Mouse (Mus musculus) urinary bladder, adult 18-20 months (tissue): ENCODE results near the gene Hcar1.
A peak's percentile ranks its signal among the peaks of the same experiment; 100 is the strongest.

Experiments
- DNase-seq, 2 experiments: peaks; one replicate each; pipeline ENCODE4 v3.0.0; 2022; ENCODE audit warnings: low spot score in 2 of 2, mixed read lengths in 2 of 2

Hcar1 gene

DNA sequence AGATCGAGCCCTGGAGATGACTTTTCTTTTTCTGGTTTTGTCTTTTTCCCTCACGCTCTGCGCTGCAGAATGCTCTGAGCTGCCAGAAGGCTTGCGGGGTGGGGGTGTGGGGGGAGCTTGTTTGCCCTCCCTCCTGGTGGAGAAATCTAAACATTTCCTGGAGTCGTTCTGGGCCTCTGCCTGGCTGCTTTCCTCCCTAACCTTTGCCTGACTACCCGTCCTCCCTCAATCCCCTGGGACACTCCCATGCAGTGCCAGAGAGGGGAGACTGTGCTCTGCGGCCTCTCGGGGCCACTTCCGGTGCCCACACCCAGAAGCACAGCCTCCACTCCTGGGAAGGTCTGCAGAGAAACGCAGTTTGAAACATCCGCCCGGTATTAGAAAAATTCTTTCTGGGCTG is at the start of gene Hcar1:
Gene Hcar1 (minus strand): TSS at position 93 of the 400 bp plus-strand sequence.
- DNase-seq: no peak

- no peak for DNase-seq
These were observed 47.3 kb upstream of the Hcar1 start, which contains the start of gene Gm43518 for GRCm38 (mm10) chr5:123927118-123927517. Gene Gm43518 (plus strand): TSS chr5:123927418.

DNA sequence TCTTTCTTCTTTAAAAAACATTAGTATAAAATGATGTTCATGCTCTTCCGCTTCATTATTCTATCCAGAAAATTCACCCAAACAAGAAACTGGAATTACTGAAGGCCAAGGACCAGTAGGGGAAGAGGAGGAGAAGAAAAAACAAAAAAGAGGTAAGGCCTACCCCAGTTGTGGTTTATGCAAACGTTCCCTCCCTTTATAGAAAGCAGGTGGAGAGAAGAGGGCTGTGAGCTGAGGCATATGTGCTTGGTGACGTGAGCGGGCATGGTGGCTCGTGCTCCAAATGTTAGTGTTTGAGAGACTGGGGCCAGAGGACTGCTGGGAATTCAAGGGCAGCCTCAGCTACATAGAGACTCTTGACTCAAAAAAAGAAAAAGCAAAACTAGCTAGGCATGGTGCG is 42.3 kb upstream of the Hcar1 start:
- no peak for DNase-seq

DNA sequence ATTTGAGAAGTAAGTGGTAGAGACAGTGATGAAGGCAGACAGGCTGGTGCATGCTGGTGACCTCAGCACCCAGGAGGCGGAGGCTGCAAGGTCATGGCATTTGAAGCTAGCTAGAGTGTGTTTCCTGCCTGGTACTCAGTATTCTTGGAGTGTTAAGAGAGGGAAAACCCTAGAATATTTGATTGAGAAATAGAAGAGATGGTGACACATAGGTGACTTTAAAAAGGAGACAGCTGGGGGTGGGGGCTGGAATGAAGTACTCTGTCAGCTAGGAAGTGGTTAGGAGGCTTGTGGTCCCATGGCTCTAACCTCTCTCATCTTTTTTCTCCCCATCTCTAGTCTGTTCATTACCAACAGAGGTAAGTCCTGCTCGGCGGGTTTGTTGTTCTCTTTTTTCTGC is 35.0 kb upstream of the Hcar1 start:
- DNase-seq: no peak

DNA sequence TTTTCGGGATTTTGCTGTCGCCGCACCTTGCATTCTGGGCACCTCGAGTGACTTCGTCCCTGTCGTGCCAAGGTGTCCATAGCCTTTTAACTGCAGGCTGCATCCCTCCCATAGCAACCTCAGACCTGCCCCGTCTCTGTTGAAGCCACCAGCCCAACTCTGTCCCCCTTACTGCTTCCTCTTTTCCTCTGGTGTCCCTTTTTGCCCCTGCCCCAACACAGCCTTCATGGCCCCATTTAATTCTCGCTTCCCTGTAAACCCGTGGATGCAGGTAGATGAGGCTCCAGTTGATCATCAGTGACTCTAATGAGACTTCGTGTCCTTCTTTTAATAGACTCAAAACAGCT is 27.8 kb upstream of the Hcar1 start:
- DNase-seq: no peak

DNA sequence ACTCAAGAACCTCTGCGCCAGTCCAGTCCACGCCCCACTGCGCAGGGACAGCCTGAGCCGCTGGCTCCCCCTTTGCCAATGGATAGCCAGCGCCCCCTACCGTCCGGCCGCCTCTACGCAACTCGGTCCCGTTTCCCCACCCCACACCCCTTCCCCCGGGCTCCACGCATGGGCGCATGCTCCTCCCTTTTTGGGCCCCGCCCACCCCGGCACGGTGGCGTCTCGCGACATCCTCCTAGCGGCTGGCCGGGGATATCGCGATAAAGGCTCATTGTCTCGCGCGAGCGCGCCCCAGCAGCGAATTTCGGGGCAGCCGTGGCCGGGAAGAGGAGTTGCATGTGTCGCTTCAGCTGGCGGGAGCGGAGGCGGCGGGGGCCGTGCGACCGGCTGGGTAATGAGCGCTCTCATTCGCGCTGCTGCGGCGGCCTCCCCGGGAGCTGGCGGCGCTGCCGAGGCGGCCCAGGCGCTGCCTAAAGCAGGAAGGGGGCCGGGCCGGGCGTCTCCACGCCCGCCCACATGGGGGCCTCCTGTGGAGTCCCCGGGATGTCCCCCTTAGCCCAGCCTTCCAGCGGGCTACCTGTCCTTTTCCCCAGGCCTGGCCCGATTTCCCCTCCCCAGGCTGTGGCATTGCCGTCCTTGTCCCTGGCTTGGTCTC is 27.3 kb upstream of the Hcar1 start, which contains the start of gene Denr:
Gene Denr (plus strand): TSS at position 200 of the 655 bp plus-strand sequence.
- peak; percentile 99 for DNase-seq

DNA sequence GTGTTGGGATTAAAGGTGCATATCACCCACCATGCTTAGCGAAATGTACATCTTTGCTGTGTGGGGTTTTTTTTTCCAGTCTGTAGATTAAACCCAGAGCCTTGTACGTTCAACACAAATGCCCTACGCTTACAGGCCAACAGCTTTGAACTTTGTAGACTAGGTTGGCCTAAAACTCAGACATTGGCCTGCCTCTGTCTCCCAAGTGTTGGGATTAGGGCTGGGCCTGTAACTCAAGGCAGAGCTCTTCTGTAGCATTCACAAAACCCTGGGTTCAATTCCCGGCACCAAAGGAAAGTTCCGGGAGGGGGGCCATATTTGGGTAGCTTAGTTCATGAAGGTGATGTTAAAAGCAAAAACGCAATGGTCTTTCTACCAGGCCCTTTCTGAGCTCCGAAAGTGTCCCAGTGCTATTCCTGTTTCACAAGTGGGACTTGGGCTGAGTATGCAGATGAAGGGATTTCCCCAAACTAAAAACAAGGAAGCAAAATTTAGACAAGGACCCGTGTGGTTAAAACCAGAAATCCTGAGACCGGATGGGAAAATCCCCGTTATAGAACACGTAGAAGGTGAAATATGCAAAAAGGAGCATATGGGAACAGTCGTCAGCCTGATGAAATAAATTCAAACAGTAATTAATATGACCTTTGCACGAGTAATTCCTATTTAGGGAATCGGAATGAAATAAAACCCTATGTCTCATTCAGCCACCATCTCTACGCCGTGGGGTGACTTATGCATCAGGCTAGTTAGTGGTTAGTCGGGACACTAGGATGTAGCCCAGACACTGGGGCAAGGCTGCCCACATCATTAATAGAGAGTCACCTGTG is 26.5 kb upstream of the Hcar1 start:
- no peak for DNase-seq

DNA sequence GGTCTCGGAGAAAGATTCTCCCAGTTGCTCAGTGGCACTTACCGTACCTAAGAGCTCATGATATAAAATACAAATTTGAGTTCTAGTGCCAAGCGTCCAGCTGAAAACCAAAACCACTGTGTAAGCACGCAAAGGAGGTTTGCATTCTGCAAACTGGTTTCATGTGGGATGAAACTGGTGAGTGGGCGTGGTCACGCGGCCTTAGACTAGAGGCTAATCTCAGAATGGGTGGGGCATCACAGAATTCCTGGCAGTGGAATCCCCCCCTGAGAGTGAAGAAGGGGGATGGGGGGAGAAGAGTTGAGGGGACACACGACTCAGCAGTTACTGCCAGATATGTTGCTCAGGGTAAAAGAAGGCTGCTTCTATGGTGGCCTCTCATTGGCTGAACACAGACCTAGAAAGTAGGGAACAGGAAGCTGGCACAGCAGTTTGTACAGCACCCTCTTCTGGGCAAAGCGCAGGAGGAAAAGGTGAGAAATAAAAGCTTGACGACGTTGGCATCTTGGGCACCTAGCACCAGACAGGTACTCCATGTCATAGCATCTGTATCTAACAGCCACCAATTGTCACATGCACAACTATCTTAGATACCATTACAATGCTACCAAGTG is 24.3 kb upstream of the Hcar1 start:
- DNase-seq: no peak

DNA sequence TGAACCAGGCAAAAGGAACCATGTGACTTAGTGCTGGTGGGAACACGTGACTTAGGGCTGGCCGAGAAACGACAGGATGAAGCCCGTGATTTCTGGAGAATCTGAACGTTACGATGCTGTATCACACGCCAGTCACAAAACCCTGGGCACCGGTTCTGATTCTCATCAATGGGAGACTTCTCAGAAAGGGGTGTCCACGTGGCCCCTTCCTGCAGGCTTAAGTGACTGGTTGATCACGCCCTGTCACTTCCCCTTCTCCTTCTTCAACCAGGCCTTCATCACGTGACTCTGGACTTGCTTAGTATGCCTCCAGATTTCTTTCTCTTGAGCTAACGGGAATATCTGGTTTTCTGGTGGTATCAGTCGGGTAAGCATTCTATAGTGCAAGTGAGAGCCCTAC is 17.5 kb upstream of the Hcar1 start:
- no peak for DNase-seq

- DNase-seq: no peak
These were observed 16.6 kb upstream of the Hcar1 start for GRCm38 (mm10) chr5:123896395-123896794.

DNA sequence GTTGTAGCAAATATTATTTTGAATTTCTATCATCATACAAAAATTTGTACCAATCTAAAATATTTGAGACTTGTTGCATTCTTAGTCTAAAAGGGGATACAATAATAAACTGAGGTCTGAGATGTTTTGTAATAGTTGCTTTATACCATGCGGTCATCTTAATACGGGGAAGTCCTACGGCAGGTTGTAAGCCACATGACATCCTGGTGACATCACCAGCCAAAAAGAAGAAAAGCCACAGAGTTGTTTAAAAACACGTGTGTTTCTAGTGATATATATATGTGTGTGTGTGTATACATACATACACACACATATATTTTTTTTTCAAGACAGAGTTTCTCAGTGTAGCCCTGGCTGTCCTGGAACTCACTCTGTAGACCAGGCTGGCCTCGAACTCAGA is 13.7 kb upstream of the Hcar1 start:
- no peak for DNase-seq

DNA sequence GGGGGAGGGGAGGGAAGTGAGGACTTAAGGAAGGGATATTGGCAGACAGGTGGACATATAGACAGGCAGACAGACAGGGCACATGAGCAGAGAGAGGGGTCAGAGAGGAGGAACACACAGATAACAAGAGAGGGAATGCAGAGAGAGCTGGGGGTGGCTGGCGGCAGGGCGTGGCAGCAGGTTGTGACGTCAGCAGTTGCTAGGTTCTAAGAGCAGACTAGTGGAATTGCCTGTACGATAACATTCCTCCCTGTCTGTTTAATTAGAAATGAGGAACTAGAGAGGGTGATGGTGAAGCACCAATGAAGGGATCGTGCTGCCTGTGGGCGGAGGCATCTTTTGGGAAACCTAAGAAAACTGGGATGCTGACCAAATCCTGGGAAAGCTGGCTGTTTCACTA is 11.8 kb upstream of the Hcar1 start:
- no peak for DNase-seq

DNA sequence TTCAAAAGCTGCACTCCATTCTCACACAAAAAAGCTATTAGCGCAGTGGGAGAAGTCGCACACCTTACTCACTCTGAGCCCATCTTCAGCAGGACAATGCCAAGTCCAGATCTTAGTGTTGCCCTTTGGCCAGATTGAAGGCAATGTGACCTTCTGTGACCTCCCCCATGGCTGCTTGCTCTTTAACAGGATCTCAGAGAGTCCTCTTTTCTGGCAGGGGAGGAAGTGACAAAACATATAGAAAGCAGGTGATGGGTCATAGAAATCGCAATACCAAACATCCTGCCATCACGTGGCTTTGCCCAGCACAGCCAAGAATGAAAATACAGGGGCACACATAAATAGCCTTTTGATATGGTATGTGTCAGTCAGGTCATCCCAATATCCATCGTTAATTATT is 11.2 kb upstream of the Hcar1 start:
- no peak for DNase-seq

GRCm38 (mm10) chr5:123890312-123890711 is 10.5 kb upstream of the Hcar1 start:
- DNase-seq: no peak

DNA sequence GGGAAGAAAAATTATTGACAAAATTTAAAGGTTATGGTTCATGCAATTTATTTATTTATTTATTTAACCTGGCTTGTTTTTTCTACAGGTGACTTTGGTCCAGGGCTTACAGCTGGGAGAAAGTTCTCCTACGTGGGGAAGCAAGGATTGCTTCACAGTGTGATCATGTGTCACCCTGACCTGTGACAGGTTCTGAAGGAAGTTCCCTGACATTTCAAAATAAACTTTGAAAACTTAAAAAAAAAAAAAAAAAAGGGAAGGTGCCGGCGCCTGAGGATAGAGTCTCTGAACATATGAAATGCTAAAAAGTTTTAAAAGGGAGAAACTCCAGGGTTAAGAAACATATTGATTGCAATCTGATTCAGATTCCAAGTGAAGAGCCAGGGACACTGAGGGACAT is 6.5 kb upstream of the Hcar1 start:
- no peak for DNase-seq

DNA sequence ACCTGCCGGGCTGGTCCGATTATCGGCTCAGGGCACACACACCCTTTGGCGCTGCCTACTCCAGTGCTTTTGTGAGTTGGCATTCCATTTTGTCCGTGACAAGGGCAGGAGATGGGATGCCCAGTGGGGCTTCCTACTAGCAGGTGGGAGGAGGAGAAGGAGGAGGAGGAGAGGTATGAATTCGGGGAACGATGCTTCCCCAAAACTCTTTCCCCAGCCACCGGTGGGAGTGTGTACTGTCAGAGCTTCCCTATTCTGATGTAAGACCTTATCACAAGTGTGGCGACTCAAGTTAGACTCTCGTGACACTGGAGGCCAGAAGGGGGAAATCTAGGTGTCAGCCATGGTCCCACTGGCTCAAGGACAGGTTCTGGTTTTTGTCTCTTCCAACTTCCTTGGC is 4.5 kb upstream of the Hcar1 start:
- DNase-seq: no peak

DNA sequence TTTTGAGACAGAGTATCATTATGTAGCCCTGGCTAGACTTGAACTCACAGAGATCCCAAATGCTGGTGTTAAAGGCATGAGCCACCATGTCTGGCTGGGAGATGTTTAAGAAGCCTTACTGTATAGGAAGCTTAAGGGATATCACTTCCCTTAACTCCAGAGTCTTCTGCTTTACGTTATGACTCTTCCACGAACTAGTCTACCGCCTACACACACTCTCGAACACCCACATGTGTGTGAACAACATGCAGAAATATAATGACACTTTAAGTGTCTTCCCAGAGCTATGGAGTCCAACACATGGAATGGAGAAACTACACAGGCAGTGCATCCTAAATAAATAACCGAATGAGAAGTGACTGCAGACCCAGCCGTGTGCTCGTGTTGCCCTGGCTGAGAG is 4.1 kb upstream of the Hcar1 start:
- DNase-seq: no peak

- no peak for DNase-seq
These were observed 958 bp upstream of the Hcar1 start for GRCm38 (mm10) chr5:123880778-123881177.

GRCm38 (mm10) chr5:123878056-123878455 is 1.8 kb downstream of the Hcar1 start:
- DNase-seq: no peak

GRCm38 (mm10) chr5:123874177-123874576 is 5.6 kb downstream of the Hcar1 start:
- no peak for DNase-seq

DNA sequence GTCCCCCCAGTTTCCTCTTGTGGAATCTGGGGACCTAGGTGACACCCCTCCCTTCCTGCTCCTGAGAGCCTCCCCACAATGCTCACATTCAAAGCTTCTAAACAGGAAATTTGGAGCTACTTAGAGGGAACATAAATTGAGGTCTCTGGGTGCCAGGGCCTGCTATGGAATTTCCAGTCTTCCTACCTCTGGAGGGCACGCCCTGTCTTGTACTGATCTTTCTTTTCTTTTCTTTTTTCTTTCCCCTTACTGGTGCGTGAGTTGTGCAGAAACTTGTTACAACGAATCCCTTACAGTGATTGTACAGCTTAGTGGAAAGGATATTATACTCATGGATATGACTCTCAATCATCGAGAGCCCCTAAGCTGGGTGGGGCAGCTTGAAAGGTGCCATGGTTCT is 10.2 kb downstream of the Hcar1 start:
- DNase-seq: no peak

GRCm38 (mm10) chr5:123866457-123866856 is 13.4 kb downstream of the Hcar1 start:
- no peak for DNase-seq

DNA sequence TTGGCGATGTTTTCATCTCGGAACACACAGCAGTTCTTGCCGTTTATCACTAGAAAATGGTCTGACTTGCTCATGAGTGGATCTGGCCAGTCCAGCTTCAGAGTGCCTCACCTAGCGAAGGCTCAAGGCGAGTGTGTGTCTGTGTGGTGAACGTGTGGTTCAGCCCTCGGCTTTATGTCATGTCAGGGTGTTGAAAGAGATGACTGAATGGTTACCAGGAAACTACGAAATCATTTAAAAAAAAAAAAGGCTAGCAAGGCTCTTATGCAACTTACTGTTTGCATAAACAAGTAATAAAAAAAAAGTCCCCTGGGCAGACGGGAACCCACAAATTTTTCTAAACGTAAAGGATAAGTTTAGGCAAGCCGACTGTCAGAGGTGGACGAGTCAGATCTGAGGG is 14.5 kb downstream of the Hcar1 start, which contains the start of gene Hcar2:
Gene Hcar2 (minus strand): TSS at position 135 of the 400 bp plus-strand sequence.
- peak in 1 of 2 experiments; percentile 47 for DNase-seq
